Mouse (Mus musculus) v-Abl transformed pro-B cells (cell line): ENCODE data around the gene Tex13c2.

Experiments used
- in situ Hi-C, 2 experiments: fragments of 400-800 bp; cut with MboI; formaldehyde crosslinking; loops; one replicate each; pipeline ENCODE4 v1.15.1; 2025; ENCODE audit not compliant: unreplicated experiment in 2 of 2

Tex13c2 gene

DNA sequence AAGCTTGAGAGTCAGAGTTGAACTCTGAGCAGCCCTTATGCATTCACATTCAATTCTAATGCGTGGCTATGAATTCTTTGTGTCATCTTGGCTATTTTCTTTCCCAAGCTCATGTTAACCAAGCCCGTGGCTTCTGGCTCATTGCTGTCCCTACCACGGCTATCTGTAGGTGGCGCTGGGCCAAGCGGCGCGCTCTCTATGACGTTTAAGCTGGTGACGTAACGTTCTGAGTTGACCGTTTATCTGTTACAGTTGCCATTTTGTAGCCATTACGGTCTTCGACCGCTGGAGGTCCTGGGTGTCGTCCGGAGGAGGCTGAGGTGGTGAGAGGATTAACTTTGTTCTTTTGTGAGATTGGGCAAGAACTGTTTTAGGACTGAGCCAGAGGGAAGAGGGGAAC, at the start of gene Tex13c2:
Tex13c2 (plus strand) TSS at position 246 of the 400 bp plus-strand sequence.
- in situ Hi-C loops: no loop called here

- in situ Hi-C loops: no loop called here
These were observed 39.2 kb upstream of the Tex13c2 start for GRCm38 (mm10) chrX:42450305-42450704.

DNA sequence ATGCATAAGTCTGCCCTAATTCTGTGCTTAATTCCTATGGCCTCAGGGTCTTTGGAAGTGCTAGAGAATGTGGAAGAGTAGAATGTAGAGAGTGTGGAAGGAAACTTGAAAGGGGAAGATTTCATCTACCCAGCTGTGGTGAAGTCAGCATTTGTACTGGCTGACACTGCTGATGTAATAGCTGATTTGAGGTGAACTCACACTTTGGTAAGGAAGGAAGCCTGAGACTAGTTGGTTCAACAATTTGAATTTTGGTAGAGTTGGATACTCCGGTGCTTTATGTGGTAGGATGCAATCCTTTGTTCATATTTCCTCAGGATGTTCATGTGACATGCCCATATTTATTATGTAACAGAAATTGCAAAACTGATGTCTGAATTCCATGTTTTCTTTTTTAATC, 36.5 kb upstream of the Tex13c2 start:
- in situ Hi-C loops: no loop called here

DNA sequence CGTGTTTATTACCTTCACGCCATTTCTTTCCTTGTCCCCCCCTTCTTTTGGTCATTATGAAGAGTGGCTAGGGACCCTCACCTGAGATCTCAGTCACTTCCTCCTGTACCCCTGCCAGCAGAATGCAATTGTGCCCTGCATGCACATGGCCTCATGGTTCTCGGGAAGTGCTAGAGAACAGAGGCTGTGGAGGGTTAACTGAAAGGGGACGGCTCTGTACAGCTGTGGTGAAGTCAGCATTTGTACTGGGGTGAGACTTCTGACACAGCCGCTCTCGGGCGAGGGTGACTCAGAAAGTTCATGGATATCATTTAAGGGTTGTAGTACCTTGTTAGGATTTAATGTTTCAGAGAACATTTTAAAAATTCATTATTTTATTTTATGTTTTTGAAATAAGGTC, 35.0 kb upstream of the Tex13c2 start:
- in situ Hi-C loops: no loop called here

DNA sequence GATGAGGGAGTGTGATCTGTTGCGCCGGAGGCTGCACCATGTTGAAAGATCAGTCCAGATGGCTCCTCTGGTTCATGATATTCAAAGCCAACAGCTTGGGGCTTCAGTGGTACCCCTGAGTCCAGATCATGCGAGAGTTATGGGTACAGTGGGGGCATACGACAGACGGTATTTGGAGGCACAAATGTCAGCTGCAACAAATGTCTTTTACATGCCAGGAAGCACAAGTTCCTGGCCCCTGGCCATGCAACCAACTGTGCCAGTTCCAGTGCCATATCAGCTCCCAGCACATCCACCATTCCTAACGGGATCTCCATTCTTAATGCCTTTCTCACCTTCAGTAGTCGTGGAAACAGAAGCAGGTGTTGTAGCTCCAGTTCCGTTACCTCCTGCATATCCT, 845 bp downstream of the Tex13c2 start:
- in situ Hi-C loops: no loop called here

DNA sequence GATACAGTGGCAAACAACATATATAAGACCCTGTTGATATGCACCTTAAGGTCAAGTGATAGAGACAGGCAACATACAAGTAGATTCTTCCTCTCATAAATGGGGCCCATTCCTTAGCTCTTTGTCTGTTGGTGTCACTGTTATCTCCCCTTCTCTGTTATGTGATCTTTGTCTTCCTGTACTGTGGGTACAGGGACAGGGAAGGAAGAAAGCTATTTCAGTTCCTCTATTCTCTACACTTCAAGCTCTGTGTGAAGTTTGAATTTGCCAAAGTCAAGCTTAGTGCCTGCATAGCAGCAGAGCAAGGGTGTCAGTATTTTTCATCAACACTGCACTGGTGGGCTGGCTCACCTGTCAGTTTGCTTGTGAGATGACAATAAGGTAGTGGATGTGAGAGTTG, 11.0 kb downstream of the Tex13c2 start:
- in situ Hi-C loops: no loop called here

DNA sequence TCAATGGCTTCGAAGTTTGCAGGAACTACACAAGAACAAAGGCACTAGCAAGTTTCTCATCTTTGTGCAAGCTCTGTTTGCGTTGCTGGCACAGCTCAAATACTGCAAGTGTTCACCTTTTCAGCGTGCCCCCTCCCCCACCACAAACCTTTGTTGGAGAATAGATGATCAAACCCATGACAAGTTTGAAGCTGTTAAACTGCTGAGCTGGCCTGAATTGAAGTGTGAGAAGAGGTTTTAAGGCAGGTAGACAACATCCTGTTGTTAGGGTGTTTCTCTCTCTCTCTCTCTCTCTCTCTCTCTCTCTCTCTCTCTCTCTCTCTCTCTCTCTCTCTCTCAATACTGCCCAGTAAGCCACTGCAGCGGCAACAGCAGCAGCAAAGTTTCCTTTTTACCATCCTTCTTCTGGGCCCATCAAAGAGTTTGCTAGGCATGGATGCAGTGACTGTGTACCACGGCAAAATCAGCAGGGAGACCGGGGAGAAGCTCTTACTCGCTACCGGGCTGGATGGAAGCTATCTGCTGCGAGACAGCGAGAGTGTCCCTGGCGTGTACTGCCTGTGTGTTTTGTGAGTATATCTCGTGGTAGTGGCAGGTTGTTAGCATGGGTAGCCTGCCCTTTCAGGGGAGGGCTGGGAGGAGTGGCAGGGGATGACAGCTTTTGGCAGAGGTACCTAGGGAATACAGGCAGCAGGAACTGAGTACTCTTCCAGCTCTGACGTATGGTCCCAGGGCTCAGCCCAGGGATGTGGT, 13.0 kb downstream of the Tex13c2 start, which contains the start of gene Sh2d1a:
Sh2d1a (plus strand) TSS at position 163 of the 753 bp plus-strand sequence.
- in situ Hi-C loops: no loop called here

- in situ Hi-C loops: loop anchor here in 1 of 2 experiments (5.0 to 10.0 kb wide), 2 partner anchors 366 to 479 kb away; partner anchors contain the start of gene Stag2
These were observed 21.6 kb downstream of the Tex13c2 start for GRCm38 (mm10) chrX:42511105-42511504.

- in situ Hi-C loops: loop anchor here in 1 of 2 experiments (5.0 to 10.0 kb wide), 2 partner anchors 368 to 480 kb away; partner anchors contain the start of gene Stag2
These were observed 23.1 kb downstream of the Tex13c2 start for GRCm38 (mm10) chrX:42512567-42512966.

DNA sequence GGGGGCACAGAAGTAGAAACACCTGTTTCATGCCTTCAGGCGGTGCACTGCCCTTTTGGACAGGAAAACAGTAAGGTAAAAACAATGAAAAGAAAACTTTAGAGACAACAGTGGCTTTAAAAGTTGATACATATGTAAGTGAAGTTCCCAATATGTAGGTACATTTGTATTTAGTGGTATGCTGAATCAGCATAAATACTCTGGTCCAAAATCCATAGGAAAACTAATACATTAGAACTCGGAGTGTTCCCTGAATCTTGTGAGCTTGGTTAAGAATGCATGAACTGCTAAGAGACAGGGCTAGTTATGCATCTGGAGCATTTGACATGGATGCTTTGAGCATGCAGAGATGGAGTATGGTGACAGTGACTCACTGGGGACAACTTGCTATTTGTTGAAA, 33.4 kb downstream of the Tex13c2 start:
- in situ Hi-C loops: no loop called here

- in situ Hi-C loops: no loop called here
These were observed 41.2 kb downstream of the Tex13c2 start for GRCm38 (mm10) chrX:42530703-42531102.

DNA sequence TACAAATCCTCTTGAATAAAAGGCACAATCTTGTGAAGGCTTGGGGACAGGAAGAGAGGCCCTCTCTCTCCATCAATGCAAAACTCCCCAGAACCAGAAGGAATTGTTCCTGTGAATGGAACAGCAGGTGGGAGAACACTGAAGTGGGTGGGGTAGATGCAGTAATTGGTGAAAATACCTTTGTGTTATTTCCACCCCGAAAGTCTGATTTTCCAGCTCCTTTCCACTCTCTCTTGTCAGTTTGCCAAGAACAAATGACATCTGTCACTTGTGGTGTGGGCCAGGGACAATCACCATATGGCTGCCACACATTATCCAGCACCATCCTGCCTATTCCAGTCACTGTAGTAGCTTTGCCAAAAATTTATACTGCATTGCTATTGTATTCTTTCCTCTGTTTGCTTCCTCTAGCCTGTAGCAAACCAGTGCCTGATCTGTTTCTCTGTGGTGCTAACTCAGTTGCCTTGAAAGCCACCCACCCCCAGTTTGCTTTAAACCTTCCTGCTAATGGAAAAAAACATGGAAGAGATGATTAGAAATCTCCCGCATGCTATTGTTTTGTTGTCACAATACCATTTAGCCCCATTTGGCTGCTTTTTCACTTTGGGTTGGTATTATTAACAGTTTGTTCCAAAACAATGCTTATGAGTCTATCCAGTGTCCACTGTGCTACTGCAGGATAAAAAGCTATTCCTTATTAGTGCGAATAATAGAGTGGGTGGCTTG, 50.7 kb downstream of the Tex13c2 start:
- in situ Hi-C loops: loop anchor here in 1 of 2 experiments (10.0 kb wide), 1 partner anchor 395 kb away; the partner anchor contains the start of gene Stag2

DNA sequence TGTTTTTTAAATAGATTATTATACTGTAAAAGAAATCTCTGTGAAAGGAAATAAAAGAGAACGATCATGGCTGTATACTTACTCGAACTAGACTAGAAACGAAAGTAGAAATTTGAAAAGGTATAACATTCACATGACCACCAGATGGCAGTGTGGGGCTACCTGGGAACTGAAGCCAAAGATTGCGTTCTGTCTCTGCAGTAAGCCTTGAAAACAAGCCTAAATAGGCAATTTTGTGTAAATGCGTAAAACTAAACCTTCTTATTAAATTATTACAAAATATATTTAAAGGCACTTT, 51.2 kb downstream of the Tex13c2 start:
- in situ Hi-C loops: loop anchor here in 1 of 2 experiments (10.0 kb wide), 1 partner anchor 396 kb away; the partner anchor contains the start of gene Stag2
